Mouse (Mus musculus) testis, adult 2 months (tissue): ENCODE results near the gene Bloc1s1.

Experiments
- CTCF ChIP-seq: fragments of 200-500 bp; IDR thresholded peaks from 2 replicates; pipeline ENCODE4 v1.5.1; 2012; ENCODE audit warnings: low read depth, mild to moderate bottlenecking, inconsistent platforms, low read length, moderate library complexity; ENCODE audit not compliant: control insufficient read depth, insufficient read depth, insufficient replicate concordance
- POLR2A ChIP-seq: fragments of 200-500 bp; IDR thresholded peaks from 2 replicates; pipeline ENCODE4 v1.6.1; 2012; ENCODE audit warnings: low read depth, mild to moderate bottlenecking, inconsistent platforms, low read length, moderate library complexity; ENCODE audit not compliant: control insufficient read depth

DNA sequence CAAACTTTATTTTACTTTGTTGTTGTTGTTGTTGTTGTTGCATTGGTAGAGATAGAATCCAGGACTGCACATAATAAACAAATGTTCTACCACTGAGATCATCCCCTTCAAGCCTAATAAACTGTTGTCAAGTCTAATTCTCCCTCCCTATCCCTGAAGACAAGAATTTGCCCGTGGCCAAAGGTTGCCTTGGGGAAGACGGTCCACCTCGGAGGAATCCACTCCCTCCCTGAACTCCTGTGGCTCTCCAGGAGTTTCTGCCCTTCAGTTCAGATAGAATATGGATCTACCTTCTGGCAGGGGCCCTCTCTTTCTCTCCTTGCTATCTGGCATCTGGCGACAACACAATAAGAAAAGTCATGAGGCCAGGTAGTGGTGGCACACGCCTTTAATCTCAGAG, 19.0 kb downstream of the Bloc1s1 start:
- TF ChIP-seq POLR2A, result no peak
- TF ChIP-seq CTCF, result no peak
